21 mouse cellular contexts compared by ENCODE assay signal in genomic region chr12:56677620-56678019, GRCm38 (mm10). TPM values are rescaled to one million over a fixed set of nuclear protein-coding genes. Genes with fewer than 3 reads are reported as not detected.
"Had no signal": no experiment of that assay in that cellular context is flagged by ENCODE, and none has a peak within 500 bp of the region (broad histone marks: within the 10 kb centered on the region; RNA-seq: fewer than 3 reads in every experiment).

No protein-coding gene starts in this region.

- H3K4me1 ChIP-seq: liver, embryonic 13.5 days had no signal

- H3K4me3 ChIP-seq: layer of hippocampus, adult 2 months; liver, embryonic 13.5 days; midbrain, embryonic 12.5 days; midbrain, embryonic 15.5 days; neural tube, embryonic 12.5 days; neural tube, embryonic 15.5 days had no signal

- ATAC-seq: midbrain, embryonic 15.5 days had no signal

- DNase-seq: kidney, adult 9 months; kidney, postnatal 25 days; layer of hippocampus, adult 9-11 months; liver, embryonic 13.5 days; lung, adult 2 months; retina, postnatal 1 day; right cerebral cortex, postnatal 25 days; thymus, adult 18-20 months; thymus, postnatal 4 days had no signal

- H3K36me3 ChIP-seq: liver, embryonic 13.5 days; midbrain, embryonic 12.5 days; midbrain, embryonic 15.5 days; neural tube, embryonic 12.5 days; neural tube, embryonic 15.5 days had no signal

- H3K9me3 ChIP-seq: liver, embryonic 13.5 days; midbrain, embryonic 12.5 days; midbrain, embryonic 15.5 days; neural tube, embryonic 12.5 days; neural tube, embryonic 15.5 days had no signal

RNA-seq across cellular contexts. Expression of gene Pax9, which starts 13.9 kb away (rescaled TPM):
- total RNA-seq: layer of hippocampus, adult 2 months; layer of hippocampus, postnatal 25 days; left cerebral cortex, adult 18-20 months; left cerebral cortex, postnatal 36 days; liver, adult 2 months had no signal
- polyA plus RNA-seq: large intestine, adult 2 months; liver, adult 2 months; midbrain, embryonic 15.5 days; small intestine, adult 2 months; spleen, adult 2 months had no signal
